Mouse (Mus musculus): ENCODE measurements around the gene Nav1. TPM values are rescaled to one million over a fixed set of nuclear protein-coding genes. Genes with fewer than 3 reads are reported as not detected.
A peak's percentile ranks its signal among the peaks of the same experiment; 100 is the strongest.

Nav1 gene
- polyA plus RNA-seq, 1 experiment from 2014 or later: 48.8 TPM

DNA sequence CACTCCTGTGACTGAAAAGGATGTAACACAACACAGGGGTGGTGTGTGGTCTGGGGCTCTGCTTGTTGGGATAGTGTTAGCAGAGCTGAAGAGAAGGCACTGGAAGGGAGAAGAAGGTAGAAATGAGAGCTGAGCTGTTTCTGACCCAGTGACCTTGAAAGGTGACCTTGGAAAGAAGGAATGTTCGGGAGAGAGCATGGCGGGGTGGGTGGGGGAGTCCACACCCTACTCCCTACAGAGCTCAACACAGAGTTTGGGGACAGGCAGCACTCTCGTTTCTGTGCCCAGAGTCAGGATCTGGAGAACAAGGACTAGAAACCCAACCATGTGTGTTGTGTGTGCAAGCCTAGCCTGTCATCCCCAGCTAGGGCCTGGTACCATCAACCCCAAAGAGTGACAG lies 18.1 kb downstream of the Nav1 start:
- H3K4me3 ChIP-seq (ENCODE audit: low read length): no peak overlapping the region

DNA sequence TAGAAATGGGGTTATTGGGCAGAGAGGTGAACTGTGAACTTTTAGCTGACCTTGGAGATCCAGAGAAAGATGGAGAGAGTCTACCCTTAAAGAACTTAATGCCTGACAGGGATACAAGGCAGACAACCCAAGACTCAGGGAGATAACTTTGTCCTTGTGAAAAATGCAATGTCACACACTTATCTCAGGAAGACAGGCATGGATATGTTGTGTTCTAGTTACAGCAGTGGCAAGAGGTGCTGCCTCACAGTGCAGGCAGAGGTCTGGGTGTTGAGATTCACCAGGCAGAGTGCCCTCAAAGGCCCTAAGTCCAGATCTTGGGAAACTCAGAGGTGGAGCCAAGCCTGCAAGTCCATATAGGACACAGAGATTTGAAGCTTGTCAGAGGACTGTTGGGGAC lies 20.2 kb downstream of the Nav1 start:
- H3K4me1 ChIP-seq (ENCODE audit: control insufficient read depth, insufficient read depth, low read depth, low read length): peaks cover 16% of the 10 kb centered on the region
- H3K4me3 ChIP-seq (ENCODE audit: low read length): no peak overlapping the region
- no peak overlapping the region for H3K4me2 ChIP-seq (ENCODE audit: low read length)

More for the DNA sequence above, 18.1 kb downstream of the Nav1 start:
- Histone ChIP-seq H3K4me1 (ENCODE audit: control insufficient read depth, insufficient read depth, low read depth, low read length) (peaks cover 8% of the 10 kb centered on the region), H3K36me3 (ENCODE audit: control insufficient read depth, insufficient read depth, low read length) (no peaks in the 10 kb centered on the region), H3K27me3 (replicated peaks; ENCODE audit: control insufficient read depth, insufficient read depth, low read length) (no peaks in the 10 kb centered on the region), H3K27ac (ENCODE audit: low read depth, low read length) (no peak overlapping the region), H3K9ac (ENCODE audit: low read depth, low read length) (no peak overlapping the region), H3K4me2 (ENCODE audit: low read length) (no peak overlapping the region), H3K9me3 (ENCODE audit: control insufficient read depth, low read length) (no peaks in the 10 kb centered on the region)
- WGBS: 67% methylated on average over 3 of the region's 3 CpGs
- no peak for ATAC-seq

DNA sequence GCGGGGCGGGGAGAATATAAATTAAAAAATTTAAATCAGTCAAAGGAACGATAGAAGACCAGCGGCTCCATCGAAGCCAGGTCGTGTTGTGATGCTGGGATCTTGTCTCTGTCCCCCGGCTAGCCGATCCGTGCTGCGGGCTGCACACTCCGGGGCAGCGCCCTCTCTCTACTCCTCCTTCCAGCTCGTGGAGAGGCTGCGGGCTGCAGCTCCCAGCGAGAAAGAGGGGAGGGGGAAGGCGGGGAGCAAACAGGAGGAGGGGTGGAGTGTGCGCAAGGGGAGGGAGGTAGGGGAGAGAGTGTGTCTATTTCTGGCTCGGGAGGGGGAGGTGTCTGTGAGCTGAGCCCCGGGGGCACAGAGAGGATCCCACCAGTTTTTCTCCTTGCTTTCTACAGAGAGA lies 21.5 kb downstream of the Nav1 start:
- Histone ChIP-seq H3K9ac (ENCODE audit: low read depth, low read length) (peak overlapping the region; percentile 86), H3K4me3 (ENCODE audit: low read length) (peak overlapping the region; percentile 79), H3K9me3 (ENCODE audit: control insufficient read depth, low read length) (no peaks in the 10 kb centered on the region), H3K4me1 (ENCODE audit: control insufficient read depth, insufficient read depth, low read depth, low read length) (peaks cover 29% of the 10 kb centered on the region), H3K4me2 (ENCODE audit: low read length) (peak overlapping the region; percentile 86), H3K27ac (ENCODE audit: low read depth, low read length) (peak overlapping the region; percentile 94), H3K27me3 (replicated peaks; ENCODE audit: control insufficient read depth, insufficient read depth, low read length) (no peaks in the 10 kb centered on the region), H3K36me3 (ENCODE audit: control insufficient read depth, insufficient read depth, low read length) (no peaks in the 10 kb centered on the region)
- WGBS: under 1% methylated on average over 19 of the region's 19 CpGs
- ATAC-seq: peak; percentile 63

More for the DNA sequence above, 20.2 kb downstream of the Nav1 start:
- Histone ChIP-seq H3K27me3 (replicated peaks; ENCODE audit: control insufficient read depth, insufficient read depth, low read length) (no peaks in the 10 kb centered on the region), H3K27ac (ENCODE audit: low read depth, low read length) (no peak overlapping the region), H3K9ac (ENCODE audit: low read depth, low read length) (no peak overlapping the region), H3K36me3 (ENCODE audit: control insufficient read depth, insufficient read depth, low read length) (no peaks in the 10 kb centered on the region), H3K9me3 (ENCODE audit: control insufficient read depth, low read length) (no peaks in the 10 kb centered on the region)
- no peak for ATAC-seq

DNA sequence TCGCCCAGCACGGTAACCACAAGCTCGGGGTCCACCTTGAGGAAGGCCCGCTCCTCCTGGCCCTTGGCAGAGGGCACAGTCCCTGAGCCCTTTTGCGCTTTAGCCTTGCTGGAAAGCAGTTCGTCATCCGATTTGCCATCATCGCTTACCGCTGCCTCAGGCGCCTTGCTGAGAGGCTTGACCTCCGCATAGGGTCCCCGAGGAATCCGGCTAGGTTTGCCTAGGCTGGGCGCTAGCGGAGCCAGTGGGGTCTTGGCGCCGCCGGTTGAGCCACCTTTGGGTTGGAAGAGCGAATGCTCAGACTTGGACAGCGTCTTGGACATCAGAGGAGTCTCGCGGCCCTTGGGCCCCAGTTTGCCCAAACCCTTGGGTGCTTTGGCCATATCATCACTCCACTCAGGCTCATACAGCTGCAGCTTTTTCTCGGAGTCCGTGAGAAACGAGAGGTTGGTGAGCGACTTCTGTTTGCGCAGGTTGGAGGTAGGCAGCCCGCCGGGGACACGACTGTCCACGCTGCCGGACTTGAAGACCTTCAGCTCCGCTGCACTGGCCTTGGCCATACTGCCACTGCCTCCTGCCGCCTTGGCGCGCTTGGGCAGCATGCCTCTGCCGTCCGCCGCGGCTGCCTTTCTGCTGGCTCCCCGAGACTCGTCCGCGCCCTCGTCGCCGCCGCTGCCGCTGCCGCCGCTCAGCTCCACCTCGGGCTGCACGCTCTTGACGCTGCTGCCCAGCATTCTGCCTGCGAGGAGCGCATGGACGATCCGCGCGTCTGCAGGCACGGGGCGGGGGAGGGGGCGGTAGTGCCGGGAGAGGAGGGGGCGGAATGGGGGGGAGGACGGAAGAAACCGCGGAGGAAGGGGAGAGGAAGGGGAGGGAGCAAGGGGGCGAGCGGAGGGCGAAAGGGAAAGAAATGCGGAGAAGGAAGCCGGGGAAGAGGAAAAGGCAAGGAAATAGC lies 22.2 kb downstream of the Nav1 start:
- Histone ChIP-seq H3K9ac (ENCODE audit: low read depth, low read length) (peak overlapping the region; percentile 86), H3K4me1 (ENCODE audit: control insufficient read depth, insufficient read depth, low read depth, low read length) (peaks cover 36% of the 10 kb centered on the region), H3K9me3 (ENCODE audit: control insufficient read depth, low read length) (no peaks in the 10 kb centered on the region), H3K4me3 (ENCODE audit: low read length) (peak overlapping the region; percentile 79), H3K27me3 (replicated peaks; ENCODE audit: control insufficient read depth, insufficient read depth, low read length) (no peaks in the 10 kb centered on the region), H3K36me3 (ENCODE audit: control insufficient read depth, insufficient read depth, low read length) (no peaks in the 10 kb centered on the region), H3K27ac (ENCODE audit: low read depth, low read length) (peak overlapping the region; percentile 94), H3K4me2 (ENCODE audit: low read length) (peak overlapping the region; percentile 86)
- 2% methylated on average over 73 of the region's 73 CpGs for WGBS
- peak; percentile 60 for ATAC-seq

DNA sequence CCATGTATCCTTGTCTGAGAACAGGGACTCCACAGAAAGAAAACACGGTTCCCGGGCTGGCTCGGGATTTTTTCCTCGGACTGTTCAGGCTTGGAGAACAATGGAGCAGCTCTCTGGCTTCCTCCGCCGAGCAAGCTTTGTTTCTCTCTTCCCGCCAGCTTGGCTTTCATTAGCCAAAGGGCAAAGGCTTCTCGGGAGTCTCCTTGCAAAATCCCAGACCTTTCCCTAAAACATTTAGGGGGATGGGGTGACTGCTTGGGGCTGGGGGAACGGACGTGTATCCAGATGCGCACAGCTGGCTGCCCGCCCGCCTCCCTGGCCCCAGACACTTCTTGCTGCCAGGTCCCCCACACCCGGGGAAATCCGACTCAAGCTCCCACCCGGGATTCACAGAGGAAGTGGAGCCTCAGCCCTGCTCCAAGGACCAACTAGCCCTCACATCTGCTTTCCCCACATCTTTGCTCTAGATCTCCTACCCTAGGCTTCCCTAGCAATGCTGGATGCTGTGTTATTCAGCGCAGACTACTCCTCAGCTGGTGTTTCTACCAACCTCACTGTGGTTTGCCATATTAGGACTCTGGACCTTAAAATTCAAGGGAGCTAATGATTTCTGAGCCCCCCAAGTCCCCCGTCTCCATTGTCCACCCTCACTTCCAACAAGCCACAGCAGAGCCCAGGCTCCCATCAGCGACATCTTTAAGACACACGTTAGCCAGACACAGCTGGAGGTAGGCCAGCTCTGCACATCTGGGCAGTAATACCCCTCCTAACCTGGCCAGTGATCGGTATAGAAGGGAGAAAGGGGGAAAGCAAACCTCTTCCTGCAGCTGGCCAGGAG lies 23.2 kb downstream of the Nav1 start:
- H3K4me3 ChIP-seq (ENCODE audit: low read length): peak overlapping the region; percentile 79
- peak overlapping the region; percentile 86 for H3K9ac ChIP-seq (ENCODE audit: low read depth, low read length)
- H3K4me1 ChIP-seq (ENCODE audit: control insufficient read depth, insufficient read depth, low read depth, low read length): peaks cover 46% of the 10 kb centered on the region
- no peak for ATAC-seq
- 4% methylated on average over 21 of the region's 21 CpGs for WGBS
- no peaks in the 10 kb centered on the region for H3K36me3 ChIP-seq (ENCODE audit: control insufficient read depth, insufficient read depth, low read length)
- H3K27me3 ChIP-seq (replicated peaks; ENCODE audit: control insufficient read depth, insufficient read depth, low read length): no peaks in the 10 kb centered on the region
- H3K27ac ChIP-seq (ENCODE audit: low read depth, low read length): peak overlapping the region; percentile 94
- no peaks in the 10 kb centered on the region for H3K9me3 ChIP-seq (ENCODE audit: control insufficient read depth, low read length)
- H3K4me2 ChIP-seq (ENCODE audit: low read length): peak overlapping the region; percentile 86

DNA sequence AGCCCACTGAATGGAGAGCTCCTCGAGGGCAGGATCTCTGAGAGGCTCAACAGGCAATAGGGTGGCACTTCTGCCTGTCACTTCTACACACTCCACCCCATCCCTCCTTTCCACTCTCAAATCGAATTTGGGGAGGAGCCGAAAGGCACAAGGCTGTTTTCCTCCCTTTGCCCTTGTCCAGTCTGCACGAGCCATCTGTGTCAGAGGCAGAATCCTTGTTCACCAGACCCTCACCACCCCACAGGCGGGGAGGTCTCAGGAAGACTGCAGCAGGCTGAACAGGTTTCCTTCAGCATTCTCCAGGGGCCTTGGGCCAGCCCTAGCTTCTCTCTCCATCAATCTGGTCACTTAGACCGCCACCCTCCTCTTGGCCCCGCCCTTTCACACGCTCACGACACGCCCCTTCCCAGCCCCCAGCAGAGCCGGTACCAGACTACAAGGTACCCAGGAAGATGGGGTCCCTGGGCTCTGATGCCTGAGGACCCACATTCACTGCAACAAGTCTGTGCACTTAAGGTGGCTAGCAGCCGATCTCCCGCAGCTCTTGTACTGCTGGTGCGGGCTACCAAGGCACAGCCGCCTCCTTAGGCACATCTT lies 23.9 kb downstream of the Nav1 start:
- Histone ChIP-seq H3K4me3 (ENCODE audit: low read length) (peak overlapping the region; percentile 79), H3K9ac (ENCODE audit: low read depth, low read length) (peak overlapping the region; percentile 86), H3K27ac (ENCODE audit: low read depth, low read length) (peak overlapping the region; percentile 94), H3K4me1 (ENCODE audit: control insufficient read depth, insufficient read depth, low read depth, low read length) (peaks cover 49% of the 10 kb centered on the region), H3K27me3 (replicated peaks; ENCODE audit: control insufficient read depth, insufficient read depth, low read length) (no peaks in the 10 kb centered on the region), H3K4me2 (ENCODE audit: low read length) (peak overlapping the region; percentile 86), H3K36me3 (ENCODE audit: control insufficient read depth, insufficient read depth, low read length) (no peaks in the 10 kb centered on the region), H3K9me3 (ENCODE audit: control insufficient read depth, low read length) (no peaks in the 10 kb centered on the region)
- WGBS: 3% methylated on average over 15 of the region's 15 CpGs
- peak; percentile 77 for ATAC-seq

DNA sequence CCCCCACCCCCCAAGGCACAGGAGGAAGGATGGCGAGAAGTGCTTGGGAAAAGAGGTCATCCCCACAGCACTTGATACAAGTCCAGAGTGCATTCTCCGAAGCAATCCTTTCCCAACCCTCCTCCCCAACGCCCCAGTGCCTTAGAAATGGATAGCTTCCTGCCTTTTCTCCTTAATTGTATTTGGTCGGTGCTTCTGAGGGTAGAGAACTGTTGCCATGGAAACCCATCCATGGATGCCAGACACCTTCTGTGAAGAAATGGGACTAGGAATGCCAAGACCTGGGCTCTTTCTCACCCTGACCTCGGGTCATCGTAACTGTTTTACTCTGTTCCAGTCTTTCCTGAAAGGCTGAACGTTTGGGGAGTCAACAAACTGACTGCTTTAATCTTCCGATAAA lies 26.1 kb downstream of the Nav1 start:
- 14% methylated on average over 8 of the region's 8 CpGs for WGBS
- Histone ChIP-seq H3K36me3 (ENCODE audit: control insufficient read depth, insufficient read depth, low read length) (no peaks in the 10 kb centered on the region), H3K9me3 (ENCODE audit: control insufficient read depth, low read length) (no peaks in the 10 kb centered on the region), H3K4me1 (ENCODE audit: control insufficient read depth, insufficient read depth, low read depth, low read length) (peaks cover 57% of the 10 kb centered on the region), H3K4me2 (ENCODE audit: low read length) (peak overlapping the region; percentile 86), H3K9ac (ENCODE audit: low read depth, low read length) (peak overlapping the region; percentile 35; the same call in 1 of the 2 replicates), H3K27me3 (replicated peaks; ENCODE audit: control insufficient read depth, insufficient read depth, low read length) (no peaks in the 10 kb centered on the region), H3K27ac (ENCODE audit: low read depth, low read length) (peak overlapping the region; percentile 19; the same call in 1 of the 2 replicates), H3K4me3 (ENCODE audit: low read length) (peak overlapping the region; percentile 79)
- ATAC-seq: no peak

DNA sequence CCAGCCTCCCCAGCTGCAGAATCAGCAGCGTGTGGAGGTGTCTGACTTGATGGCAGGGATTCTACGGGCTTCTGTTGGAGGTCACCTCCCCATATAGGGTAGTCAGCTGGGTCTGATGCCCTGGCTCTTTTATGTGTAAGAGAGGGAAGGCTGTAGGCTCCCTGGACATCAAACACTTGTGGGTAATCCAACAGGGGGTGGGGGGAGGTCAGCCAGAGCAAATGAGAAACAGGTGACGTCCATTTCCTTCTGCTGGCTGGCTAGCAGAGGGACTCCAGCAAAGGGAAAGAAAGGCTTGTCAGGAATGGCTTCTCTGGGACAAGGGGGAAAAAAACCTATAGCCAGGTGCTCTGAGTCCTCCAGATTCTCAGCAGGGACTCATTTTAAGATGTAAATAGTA lies 28.0 kb downstream of the Nav1 start:
- H3K27me3 ChIP-seq (replicated peaks; ENCODE audit: control insufficient read depth, insufficient read depth, low read length): no peaks in the 10 kb centered on the region
- H3K4me1 ChIP-seq (ENCODE audit: control insufficient read depth, insufficient read depth, low read depth, low read length): peaks cover 54% of the 10 kb centered on the region
- H3K27ac ChIP-seq (ENCODE audit: low read depth, low read length): no peak overlapping the region
- ATAC-seq: no peak
- H3K9ac ChIP-seq (ENCODE audit: low read depth, low read length): no peak overlapping the region
- no peak overlapping the region for H3K4me3 ChIP-seq (ENCODE audit: low read length)
- peak overlapping the region; percentile 86 for H3K4me2 ChIP-seq (ENCODE audit: low read length)
- H3K9me3 ChIP-seq (ENCODE audit: control insufficient read depth, low read length): no peaks in the 10 kb centered on the region
- no peaks in the 10 kb centered on the region for H3K36me3 ChIP-seq (ENCODE audit: control insufficient read depth, insufficient read depth, low read length)
- WGBS: 58% methylated on average over 3 of the region's 3 CpGs
